Mouse (Mus musculus) thymus, adult 2 months (tissue): ENCODE measurements at regions not wholly inside any gene's neighbourhood (a gene's known extent, or its start where the extent isn't known, plus 50 kb on each side); places are given as distances from the start of the nearest gene placed in this dataset.

ENCODE experiments used
- CTCF ChIP-seq: fragments of 200-500 bp; IDR thresholded peaks from 2 replicates; pipeline ENCODE4 v1.5.1; 2012; ENCODE audit warnings: mild to moderate bottlenecking, control low read depth, low read length, moderate library complexity, borderline replicate concordance; ENCODE audit not compliant: control insufficient read depth, poor library complexity, insufficient read depth; ENCODE audit errors: extremely low read depth
- POLR2A ChIP-seq: fragments of 200-500 bp; IDR thresholded peaks from 2 replicates; pipeline ENCODE4 v1.6.1; 2012; ENCODE audit warnings: mild to moderate bottlenecking, low read length, control low read depth, moderate library complexity; ENCODE audit not compliant: control insufficient read depth, poor library complexity, insufficient read depth; ENCODE audit errors: extremely low read depth

DNA sequence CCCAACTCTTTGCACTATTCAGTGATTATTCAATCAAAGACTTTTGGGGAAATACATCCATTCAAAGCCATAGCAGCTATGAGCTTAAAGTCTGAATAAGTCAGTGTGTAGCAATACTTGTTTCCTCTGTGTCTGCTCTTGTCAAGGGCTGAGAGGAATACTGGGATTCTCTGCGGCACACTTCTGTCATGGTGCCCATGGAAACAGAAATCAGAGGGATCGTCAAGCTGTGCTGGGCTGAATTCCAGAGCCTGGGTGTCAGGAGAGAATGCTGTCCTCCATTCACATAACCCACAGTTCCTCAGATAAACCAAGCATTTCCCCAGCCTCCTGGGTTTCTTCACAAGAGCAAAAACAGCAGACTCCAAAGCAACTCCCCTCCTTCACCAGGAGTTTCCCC is 58.6 kb upstream of the Znrf2 start:
- TF ChIP-seq POLR2A (no peak), CTCF (no peak)
